Comparison of ENCODE assay signal across 29 mouse cellular contexts in the genomic region with DNA sequence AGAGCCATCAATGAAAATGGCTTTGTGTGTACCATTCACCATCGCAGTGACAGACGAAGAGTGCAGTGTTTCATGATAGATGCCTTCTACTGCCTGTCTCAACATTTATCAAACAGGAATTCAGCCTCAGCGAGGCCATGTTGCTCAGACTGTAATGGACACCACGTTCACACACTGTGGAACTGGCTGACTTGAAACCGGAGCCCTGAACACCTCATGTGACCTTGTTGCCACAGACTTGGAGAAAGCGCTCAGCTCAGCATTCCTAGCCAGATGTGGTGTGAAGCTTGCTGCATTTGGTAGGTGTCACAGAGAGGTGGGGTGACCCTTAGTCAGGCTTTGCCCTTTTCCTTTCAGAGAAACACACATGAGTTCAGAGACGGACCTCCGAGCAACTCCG.
A peak's percentile ranks its signal among the peaks of the same experiment; 100 is the strongest.
DNase-seq lines count a peak whose midpoint lies in the region; ATAC-seq lines count a peak whose summit lies in the region.
"Had no signal": no experiment of that assay in that cellular context is flagged by ENCODE, and none has a peak within 500 bp of the region (broad histone marks: within the 10 kb centered on the region; RNA-seq: fewer than 3 reads in every experiment).

No protein-coding gene starts in this region.

- H3K4me2 ChIP-seq in kidney, embryonic 14.5 days (replicated peaks; ENCODE audit: low read depth, low read length): no peak overlapping the region
- H3K4me2 ChIP-seq in embryonic facial prominence, embryonic 13.5 days: no peak overlapping the region
- H3K4me2 ChIP-seq in limb, embryonic 13.5 days (replicated peaks): no peak overlapping the region
- H3K4me2 ChIP-seq: heart, embryonic 12.5 days; hindbrain, embryonic 15.5 days; limb, embryonic 15.5 days; midbrain, embryonic 13.5 days; neural tube, embryonic 13.5 days had no signal

- ATAC-seq in kidney, embryonic 14.5 days (ENCODE audit: low FRiP score, low TSS enrichment): peak; percentile 83
- 0 out of 2 replicates have a peak, but pooled peaks have one; percentile 56 for ATAC-seq in embryonic facial prominence, embryonic 13.5 days (ENCODE audit: insufficient number of reproducible peaks, insufficient read depth, low FRiP score, low TSS enrichment, low read depth)
- peak; percentile 48 for ATAC-seq in limb, embryonic 13.5 days (ENCODE audit: low FRiP score, low read depth)
- ATAC-seq: forebrain, embryonic 14.5 days; inflammation-experienced regulatory T-cells, adult 6 months; midbrain, embryonic 13.5 days had no signal

- no peak overlapping the region for H3K4me3 ChIP-seq in kidney, embryonic 14.5 days (ENCODE audit: low read length)
- no peak overlapping the region for H3K4me3 ChIP-seq in embryonic facial prominence, embryonic 13.5 days
- H3K4me3 ChIP-seq in limb, embryonic 13.5 days: no peak overlapping the region
- H3K4me3 ChIP-seq: heart, adult 2 months; heart, embryonic 12.5 days; hindbrain, embryonic 15.5 days; limb, embryonic 15.5 days; midbrain, embryonic 13.5 days; neural tube, embryonic 13.5 days had no signal

- H3K27me3 ChIP-seq in kidney, embryonic 14.5 days (ENCODE audit: control insufficient read depth, insufficient read depth, low read length): no peaks in the 10 kb centered on the region
- no peaks in the 10 kb centered on the region for H3K27me3 ChIP-seq in embryonic facial prominence, embryonic 13.5 days
- H3K27me3 ChIP-seq in limb, embryonic 13.5 days: no peaks in the 10 kb centered on the region
- H3K27me3 ChIP-seq: heart, embryonic 12.5 days; hindbrain, embryonic 15.5 days; limb, embryonic 15.5 days; midbrain, embryonic 13.5 days; neural tube, embryonic 13.5 days had no signal

- H3K9ac ChIP-seq in kidney, embryonic 14.5 days (ENCODE audit: low read depth, low read length): no peak overlapping the region
- H3K9ac ChIP-seq in embryonic facial prominence, embryonic 13.5 days: no peak overlapping the region
- H3K9ac ChIP-seq in limb, embryonic 13.5 days: no peak overlapping the region
- H3K9ac ChIP-seq: heart, embryonic 12.5 days; hindbrain, embryonic 15.5 days; limb, embryonic 15.5 days; liver, embryonic 14.5 days; midbrain, embryonic 13.5 days; neural tube, embryonic 13.5 days had no signal

- no peak for DNase-seq in kidney, postnatal 4 days
- peak; percentile 27 for DNase-seq in embryo, embryonic 10.5 days (ENCODE audit: low spot score)
- DNase-seq in left cerebral cortex, adult 8-10 months (ENCODE audit: low spot score in 2 of 2): no peak
- no peak for DNase-seq in Muller cell, postnatal 12 days (ENCODE audit: inconsistent ontology term)
- DNase-seq: adrenal gland, postnatal 10 days; cerebellum, adult 8-10 months; cerebellum, postnatal 25 days; heart, adult 2 months; heart, postnatal 4 days; kidney, adult 11 months; kidney, postnatal 36 days; lung, adult 2 months; lung, postnatal 10 days; right cerebral cortex, postnatal 4 days; thymus, adult 18-20 months; thymus, postnatal 36 days had no signal

- no peak overlapping the region for H3K27ac ChIP-seq in kidney, embryonic 14.5 days (ENCODE audit: low read depth, low read length)
- no peak overlapping the region for H3K27ac ChIP-seq in embryonic facial prominence, embryonic 13.5 days
- no peak overlapping the region for H3K27ac ChIP-seq in limb, embryonic 13.5 days
- H3K27ac ChIP-seq: heart, adult 2 months; hindbrain, embryonic 15.5 days; limb, embryonic 15.5 days; liver, embryonic 14.5 days; macrophage; midbrain, embryonic 13.5 days; neural tube, embryonic 13.5 days; stomach, postnatal 0 days had no signal

- 45% methylated on average over 9 of the region's 9 CpGs for WGBS in kidney, embryonic 14.5 days
- 75% methylated on average over 9 of the region's 9 CpGs for WGBS in embryonic facial prominence, embryonic 13.5 days
- WGBS in limb, embryonic 13.5 days: 72% methylated on average over 9 of the region's 9 CpGs

- no peaks in the 10 kb centered on the region for H3K36me3 ChIP-seq in kidney, embryonic 14.5 days (ENCODE audit: control insufficient read depth, insufficient read depth, low read length)
- no peaks in the 10 kb centered on the region for H3K36me3 ChIP-seq in embryonic facial prominence, embryonic 13.5 days
- H3K36me3 ChIP-seq in limb, embryonic 13.5 days: no peaks in the 10 kb centered on the region
- H3K36me3 ChIP-seq: heart, embryonic 12.5 days; hindbrain, embryonic 15.5 days; limb, embryonic 15.5 days; midbrain, embryonic 13.5 days; neural tube, embryonic 13.5 days had no signal

- no peaks in the 10 kb centered on the region for H3K9me3 ChIP-seq in kidney, embryonic 14.5 days (ENCODE audit: control insufficient read depth, low read length)
- H3K9me3 ChIP-seq in embryonic facial prominence, embryonic 13.5 days: no peaks in the 10 kb centered on the region
- no peaks in the 10 kb centered on the region for H3K9me3 ChIP-seq in limb, embryonic 13.5 days
- H3K9me3 ChIP-seq: heart, embryonic 12.5 days; hindbrain, embryonic 15.5 days; limb, embryonic 15.5 days; midbrain, embryonic 13.5 days; neural tube, embryonic 13.5 days had no signal

- H3K4me1 ChIP-seq in kidney, embryonic 14.5 days (ENCODE audit: control insufficient read depth, insufficient read depth, low read length): no peaks in the 10 kb centered on the region
- H3K4me1 ChIP-seq in embryonic facial prominence, embryonic 13.5 days: no peaks in the 10 kb centered on the region
- no peaks in the 10 kb centered on the region for H3K4me1 ChIP-seq in limb, embryonic 13.5 days
- H3K4me1 ChIP-seq: heart, embryonic 12.5 days; hindbrain, embryonic 15.5 days; limb, embryonic 15.5 days; midbrain, embryonic 13.5 days; neural tube, embryonic 13.5 days had no signal
